Mouse (Mus musculus) megakaryocyte-erythroid progenitor cell, adult 5-6 weeks (primary cell): ENCODE measurements around the gene Srd5a3. TPM values are rescaled to one million over a fixed set of nuclear protein-coding genes. Genes with fewer than 3 reads are reported as not detected.

Source experiments
- ATAC-seq: replicated peaks from 2 replicates; pipeline ENCODE4 v1.8.0; 2016; ENCODE audit warnings: mild to moderate bottlenecking, inconsistent platforms; ENCODE audit not compliant: severe bottlenecking, poor library complexity, low FRiP score, low TSS enrichment
- total RNA-seq, 2 experiments: library from RNA; stranded (forward) in 1 of 2; stranded (reverse) in 1 of 2; fragments of 200-1000, 215-1000 nt in 1 of 2; fragments of >200 nt in 1 of 2; fragmentation: Nextera tagmentation in 1 of 2; gene quantifications; 2 replicates each; pipeline ENCODE4 v1.2.3; 2014 to 2017

The Srd5a3 gene
- total RNA-seq, 2 experiments from 2014 or later: 9.0 to 15.7 TPM

DNA sequence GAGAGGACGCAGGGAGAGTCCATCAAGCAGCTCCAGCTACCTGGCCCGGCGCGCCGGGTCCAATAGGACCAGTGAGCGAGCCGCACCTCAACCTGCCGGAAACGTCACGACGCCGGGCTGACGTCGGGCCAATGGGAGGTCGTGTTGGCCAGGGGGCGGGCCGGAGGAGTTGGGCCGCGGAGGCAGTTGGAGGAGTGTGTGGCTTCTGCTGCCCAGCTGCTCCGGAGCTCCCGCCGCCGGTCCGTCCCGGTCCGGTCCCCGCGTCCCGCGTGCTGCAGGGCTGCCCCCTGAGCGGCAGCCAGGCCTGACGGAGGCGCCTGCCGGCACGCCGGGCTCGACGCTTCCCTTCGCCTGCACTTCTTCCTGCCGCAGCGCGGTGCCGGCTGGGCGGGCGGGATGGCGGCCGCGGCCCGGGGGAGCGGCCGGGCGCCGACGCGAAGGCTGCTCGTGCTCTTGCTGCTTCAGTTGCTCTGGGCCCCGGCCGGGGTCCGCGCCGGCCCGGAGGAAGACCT, 43.7 kb downstream of the Srd5a3 start, which contains the start of gene Tmem165:
Gene Tmem165, plus strand, starts transcription at position 131 of the 512 bp plus-strand sequence.
- peak; percentile 98 for ATAC-seq

DNA sequence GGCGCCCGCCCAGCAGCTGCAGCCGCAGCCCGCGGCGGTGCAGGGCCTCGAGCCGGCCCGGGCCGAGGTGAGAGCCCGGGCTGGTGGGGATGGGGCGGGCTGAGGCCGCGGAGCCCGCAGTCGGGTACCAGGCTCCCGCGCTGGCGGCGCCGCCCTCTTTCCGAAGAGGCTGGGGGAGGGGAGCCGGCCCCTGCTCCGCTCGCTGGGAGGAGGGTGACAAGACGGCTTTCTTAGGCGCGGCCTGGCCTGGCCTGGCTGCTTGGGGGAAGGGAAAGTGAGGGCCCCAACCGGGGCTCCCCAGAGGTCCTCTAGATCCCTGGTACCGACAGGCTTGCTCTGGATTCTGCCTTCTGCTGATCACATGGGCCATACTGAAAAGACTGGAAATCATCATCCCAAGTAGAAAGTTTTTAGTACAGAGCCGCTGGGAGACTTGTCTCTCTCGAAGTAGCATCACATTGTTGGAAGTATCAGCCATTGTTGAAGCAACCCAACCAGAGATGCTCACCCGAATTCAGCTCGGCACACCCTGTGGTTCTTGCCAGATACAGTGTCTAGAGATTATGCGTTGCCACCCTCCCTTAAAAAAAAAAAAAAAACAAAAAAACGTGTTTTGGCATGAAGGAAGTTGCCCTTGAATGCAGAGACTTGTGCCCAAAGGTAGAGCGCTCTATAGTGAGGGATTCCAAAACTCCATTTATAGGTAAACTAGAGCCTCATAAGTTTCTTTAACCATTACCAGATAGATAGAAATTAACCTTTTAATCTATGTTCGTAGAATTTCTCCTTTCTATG, 44.4 kb downstream of the Srd5a3 start:
- ATAC-seq: peak; percentile 38

DNA sequence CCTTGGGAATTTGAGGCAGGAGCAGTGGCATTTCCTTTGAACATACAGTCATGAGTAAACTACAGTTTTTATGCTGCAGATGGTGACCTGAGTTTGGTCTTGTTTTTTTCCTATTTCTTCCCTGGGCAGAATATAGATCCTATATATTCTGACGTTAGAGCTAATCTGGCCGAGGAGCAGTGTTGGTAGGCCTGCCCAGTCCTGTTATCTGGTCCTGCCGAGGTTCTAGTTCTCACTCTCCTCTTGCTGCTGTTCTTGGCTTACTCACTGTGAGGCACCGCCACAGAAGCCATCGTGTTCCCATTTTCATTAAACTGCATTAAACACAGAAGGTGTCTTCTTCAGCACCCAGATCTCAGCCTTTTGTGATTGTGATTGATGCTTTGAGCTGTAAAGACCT, 47.8 kb downstream of the Srd5a3 start:
- no peak for ATAC-seq

DNA sequence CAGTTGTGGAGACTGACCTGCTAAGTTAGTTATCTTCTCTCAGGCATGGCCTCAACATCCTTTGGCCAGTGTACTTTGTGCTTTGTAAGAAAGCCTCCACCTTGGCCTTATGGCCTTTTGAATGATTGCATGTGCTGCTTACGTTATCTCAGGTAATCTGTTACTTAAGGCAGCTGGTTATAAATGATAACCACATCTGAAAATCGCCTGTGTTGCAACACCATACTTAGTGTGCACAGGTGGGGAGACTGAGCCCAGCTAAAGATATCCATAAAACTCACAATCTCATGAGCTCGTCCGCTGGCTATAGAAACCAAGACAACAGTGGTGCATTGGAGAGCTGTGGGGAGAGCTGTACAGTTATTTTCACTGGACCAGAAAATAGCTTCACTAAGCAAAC, 50.5 kb downstream of the Srd5a3 start:
- ATAC-seq: no peak

DNA sequence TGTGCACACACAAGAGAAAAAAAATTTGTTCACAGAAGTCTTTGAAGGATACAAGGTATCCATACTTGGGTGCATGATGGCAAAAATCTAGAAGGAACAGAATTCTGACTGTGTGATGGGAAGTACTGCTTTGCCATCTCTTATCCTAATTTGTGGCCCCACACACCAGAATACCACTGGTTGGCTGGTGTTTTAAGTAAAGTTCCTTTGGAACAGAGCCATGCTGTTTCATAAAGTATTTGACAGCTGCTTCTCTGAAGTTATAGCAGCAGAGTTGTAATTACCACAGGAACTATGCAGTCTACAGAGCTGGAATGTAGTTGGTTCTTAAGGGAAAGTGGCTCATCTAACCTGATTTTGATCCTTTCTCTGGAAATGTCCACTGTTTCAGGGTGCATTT, 53.0 kb downstream of the Srd5a3 start:
- ATAC-seq: no peak

DNA sequence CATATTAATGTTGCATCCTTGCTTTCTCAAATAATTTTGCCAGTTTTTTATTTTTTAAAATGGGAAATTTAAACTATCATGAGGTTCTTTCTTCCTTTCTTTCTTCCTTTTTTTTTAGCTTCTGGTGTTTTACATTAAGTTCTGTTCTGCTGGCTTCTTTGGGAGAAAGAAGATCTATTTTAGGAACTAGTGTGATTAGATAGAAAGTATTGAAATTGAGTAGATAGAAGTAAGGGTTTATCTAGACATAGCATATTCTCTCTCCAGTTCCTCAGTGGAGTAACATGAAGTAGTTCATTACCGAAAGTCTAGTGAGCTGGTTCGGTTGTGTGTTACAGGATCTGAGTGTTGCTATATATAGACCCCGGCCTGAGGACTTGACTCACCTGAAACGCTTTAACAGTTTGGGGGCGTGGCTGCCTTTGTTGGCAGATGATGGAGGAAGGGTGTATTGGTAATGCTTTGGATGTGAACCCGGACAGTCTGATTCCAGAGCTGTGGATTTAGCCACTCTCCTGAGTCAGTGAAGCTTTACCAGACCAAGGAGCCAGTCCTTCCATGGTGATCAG, 54.4 kb downstream of the Srd5a3 start:
- ATAC-seq: 0 out of 2 replicates have a peak, but pooled peaks have one; percentile 30

DNA sequence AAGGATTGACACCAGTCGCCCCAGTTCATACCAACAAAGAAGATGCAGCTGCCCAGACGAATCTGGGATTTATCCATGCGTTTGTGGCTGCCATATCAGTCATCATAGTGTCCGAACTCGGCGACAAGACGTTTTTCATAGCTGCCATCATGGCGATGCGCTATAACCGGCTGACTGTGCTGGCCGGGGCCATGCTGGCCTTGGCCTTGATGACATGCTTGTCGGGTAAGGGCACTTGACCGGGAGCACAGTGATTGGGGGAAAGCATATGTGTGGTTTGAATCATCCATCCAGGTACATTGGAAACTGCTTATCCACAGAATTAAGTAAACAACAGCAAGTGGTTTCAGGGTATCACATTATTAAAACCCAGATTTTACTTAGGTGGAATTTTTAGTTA, 59.3 kb downstream of the Srd5a3 start:
- no peak for ATAC-seq

DNA sequence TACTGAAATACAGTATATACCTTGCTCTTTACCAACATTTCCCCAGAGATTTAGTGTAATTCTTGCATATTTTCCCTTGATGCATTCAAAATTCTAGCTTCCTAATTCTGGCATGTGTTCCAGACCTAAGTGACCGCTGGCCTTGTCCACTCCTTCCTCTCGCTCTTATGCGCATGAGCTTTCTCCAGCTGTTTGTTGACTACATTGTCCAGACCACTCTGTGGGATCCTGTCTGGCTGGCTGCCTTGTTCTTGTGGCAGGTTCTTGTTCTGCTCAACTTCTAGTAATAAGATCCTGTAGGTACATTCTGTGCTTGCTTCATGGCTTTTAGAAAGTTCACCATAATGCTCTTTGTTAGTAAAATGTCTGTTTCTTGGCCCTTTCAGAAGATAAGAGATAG, 63.1 kb downstream of the Srd5a3 start:
- ATAC-seq: no peak

Other genes with a start within 250 kb of the Srd5a3 start
- 0.46 TPM in 1 of 2 replicates, not detected in the other for gene Kdr, start 161.8 kb upstream of the Srd5a3 start, total RNA-seq (2014; fragmentation: Nextera tagmentation)
- 0.56 and 0.84 TPM in 2 replicates for gene Kdr, start 161.8 kb upstream of the Srd5a3 start, total RNA-seq (2017)
- 40.1 and 49.1 TPM in 2 replicates for gene Tmem165, start 43.6 kb downstream of the Srd5a3 start, total RNA-seq (2014; fragmentation: Nextera tagmentation)
- gene Tmem165, start 43.6 kb downstream of the Srd5a3 start, total RNA-seq (2017): 44.2 and 72.1 TPM in 2 replicates
- gene Clock, start 164.5 kb downstream of the Srd5a3 start, total RNA-seq (2014; fragmentation: Nextera tagmentation): 8.4 and 11.4 TPM in 2 replicates
- gene Clock, start 164.5 kb downstream of the Srd5a3 start, total RNA-seq (2017): 5.7 and 8.5 TPM in 2 replicates
- gene Pdcl2, start 190.9 kb downstream of the Srd5a3 start, total RNA-seq (2014; fragmentation: Nextera tagmentation): not detected in 2 replicates
- not detected in 2 replicates for gene Pdcl2, start 190.9 kb downstream of the Srd5a3 start, total RNA-seq (2017)
- gene Nmu, start 223.5 kb downstream of the Srd5a3 start, total RNA-seq (2014; fragmentation: Nextera tagmentation): not detected in 2 replicates
- gene Nmu, start 223.5 kb downstream of the Srd5a3 start, total RNA-seq (2017): not detected in 2 replicates